Mouse (Mus musculus) hindbrain, embryonic 10.5 days (tissue): ENCODE results near the gene Ss18l1. TPM values are rescaled to one million over a fixed set of nuclear protein-coding genes. Genes with fewer than 3 reads are reported as not detected.

Experiments
- DNase-seq: peaks from one replicate; pipeline ENCODE4 v3.0.0-alpha.2; 2017; ENCODE audit warnings: low spot score
- H3K27ac ChIP-seq: fragments of 300-500 bp; sonication (generic); 2 replicates; pipeline ENCODE4 v1.5.1; 2016; ENCODE audit warnings: mild to moderate bottlenecking, moderate library complexity
- H3K27me3 ChIP-seq: fragments of 300-500 bp; sonication (generic); 2 replicates; pipeline ENCODE4 v1.6.1; 2016; ENCODE audit warnings: mild to moderate bottlenecking; ENCODE audit not compliant: poor library complexity, insufficient read depth, severe bottlenecking
- H3K36me3 ChIP-seq: fragments of 300-500 bp; sonication (generic); 2 replicates; pipeline ENCODE4 v1.6.1; 2016; ENCODE audit warnings: mild to moderate bottlenecking, moderate library complexity
- H3K4me1 ChIP-seq: fragments of 300-500 bp; sonication (generic); replicated peaks from 2 replicates; pipeline ENCODE4 v1.6.1; 2016; ENCODE audit warnings: mild to moderate bottlenecking
- H3K4me3 ChIP-seq: fragments of 300-500 bp; sonication (generic); 2 replicates; pipeline ENCODE4 v1.5.1; 2016; ENCODE audit warnings: mild to moderate bottlenecking, moderate library complexity
- H3K9me3 ChIP-seq: fragments of 300-500 bp; sonication (generic); 2 replicates; pipeline ENCODE4 v1.6.1; 2016; ENCODE audit warnings: mild to moderate bottlenecking, moderate library complexity
- WGBS: fragments of 180-500 bp; shearing (Covaris S2); methylation state at CpG from one replicate; pipeline ENCODE4 v1.1.7; 2016; 5-methylcytosine and 5-hydroxymethylcytosine counted together
- polyA plus RNA-seq: library from polyadenylated mRNA; unstranded; fragments of >200 nt; fragmentation: Nextera tagmentation; extraction: Ambion mirVana; gene quantifications from 2 replicates; pipeline ENCODE4 v1.2.1, GENCODE M21; 2016

Ss18l1 gene
- 10.0 and 14.7 TPM in 2 replicates for polyA plus RNA-seq

DNA sequence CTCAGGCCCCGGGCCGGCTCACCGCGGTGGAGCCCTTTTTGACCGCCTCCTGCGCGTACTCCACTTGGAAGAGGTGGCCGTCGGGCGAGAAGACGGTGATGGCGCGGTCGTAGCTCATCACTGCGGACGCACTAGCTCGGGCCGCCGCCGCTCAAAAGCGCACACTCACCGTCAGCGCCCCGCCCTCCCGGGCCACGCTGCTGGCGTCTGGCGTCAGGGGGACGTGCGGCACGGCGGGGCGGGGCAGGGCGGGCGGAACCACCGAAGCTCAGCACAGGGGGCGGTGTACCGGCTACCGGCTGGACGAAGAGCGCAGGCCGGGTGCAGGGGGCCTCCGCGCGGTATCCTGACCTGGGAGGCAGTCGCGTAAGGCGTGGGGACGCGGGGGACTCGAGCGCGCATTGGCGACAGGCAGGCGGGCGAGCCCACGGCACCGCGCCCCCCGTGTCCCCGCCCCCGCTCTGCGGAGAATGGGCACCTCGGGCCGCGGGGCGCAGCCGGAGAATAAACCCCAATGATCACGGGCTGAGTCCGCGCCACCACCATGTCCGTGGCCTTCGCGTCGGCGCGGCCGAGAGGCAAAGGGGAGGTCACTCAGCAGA lies at the start of gene Ss18l1, which contains the start of gene Psma7:
Gene Ss18l1, plus strand, starts transcription at position 254 of the 602 bp plus-strand sequence.
Gene Psma7, minus strand, starts transcription at position 178 of the 602 bp plus-strand sequence.
- Histone ChIP-seq H3K27ac (peak within 1 kb of the TSS; percentile 97), H3K36me3 (peaks cover 43% of the 10 kb centered on the region), H3K4me3 (peak within 1 kb of the TSS; percentile 99), H3K27me3 (no peaks in the 10 kb centered on the region), H3K9me3 (no peaks in the 10 kb centered on the region), H3K4me1 (peaks cover 49% of the 10 kb centered on the region)
- DNase-seq, result peak; percentile 92
- WGBS, result under 1% methylated on average over 78 of the region's 78 CpGs

DNA sequence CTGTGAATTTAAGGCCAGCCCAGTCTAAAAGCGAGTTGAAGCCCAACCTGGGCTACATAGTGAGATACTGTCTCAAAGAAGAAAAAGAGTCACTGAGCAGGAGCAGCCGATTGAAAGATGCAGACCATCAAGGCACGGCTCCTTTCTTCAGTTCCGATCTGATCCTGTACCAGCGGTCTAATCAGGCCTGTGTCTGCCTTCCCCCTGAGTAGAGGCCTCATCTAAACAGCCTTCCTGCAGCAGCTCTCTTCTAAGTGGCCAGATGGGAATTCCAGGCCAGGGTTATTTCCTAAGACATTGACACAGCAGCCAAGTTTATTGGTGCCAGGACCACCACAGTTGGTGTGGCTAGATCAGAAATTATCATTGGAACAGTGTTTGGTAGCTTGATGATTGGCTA lies 49.2 kb upstream of the Ss18l1 start:
- Histone ChIP-seq H3K4me3 (no peak overlapping the region), H3K4me1 (no peaks in the 10 kb centered on the region), H3K9me3 (no peaks in the 10 kb centered on the region), H3K36me3 (no peaks in the 10 kb centered on the region), H3K27ac (no peak overlapping the region), H3K27me3 (no peaks in the 10 kb centered on the region)
- 88% methylated on average over 5 of the region's 5 CpGs for WGBS
- DNase-seq, result no peak

DNA sequence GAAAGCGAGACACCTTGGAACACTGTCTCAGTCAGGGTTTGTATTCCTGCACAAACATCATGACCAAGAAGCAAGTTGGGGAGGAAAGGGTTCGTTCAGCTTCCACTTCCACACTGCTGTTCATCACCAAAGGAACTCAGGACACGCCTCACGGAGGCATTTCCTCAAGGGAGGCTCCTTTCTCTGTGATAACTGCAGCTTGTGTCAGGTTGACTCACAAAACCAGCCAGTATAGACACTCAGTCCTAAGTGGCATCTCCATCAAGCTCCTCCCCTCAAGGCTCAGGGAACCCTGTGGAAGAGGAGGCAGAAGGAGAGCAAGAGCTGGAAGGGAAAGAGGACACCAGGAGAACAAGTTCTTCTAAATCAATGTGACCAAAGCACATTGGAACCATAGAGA lies 43.9 kb upstream of the Ss18l1 start:
- DNase-seq, result no peak
- Histone ChIP-seq H3K27ac (no peak overlapping the region), H3K36me3 (no peaks in the 10 kb centered on the region), H3K27me3 (no peaks in the 10 kb centered on the region), H3K9me3 (no peaks in the 10 kb centered on the region), H3K4me3 (no peak overlapping the region), H3K4me1 (no peaks in the 10 kb centered on the region)
- WGBS, result 75% methylated on average over 4 of the region's 4 CpGs

DNA sequence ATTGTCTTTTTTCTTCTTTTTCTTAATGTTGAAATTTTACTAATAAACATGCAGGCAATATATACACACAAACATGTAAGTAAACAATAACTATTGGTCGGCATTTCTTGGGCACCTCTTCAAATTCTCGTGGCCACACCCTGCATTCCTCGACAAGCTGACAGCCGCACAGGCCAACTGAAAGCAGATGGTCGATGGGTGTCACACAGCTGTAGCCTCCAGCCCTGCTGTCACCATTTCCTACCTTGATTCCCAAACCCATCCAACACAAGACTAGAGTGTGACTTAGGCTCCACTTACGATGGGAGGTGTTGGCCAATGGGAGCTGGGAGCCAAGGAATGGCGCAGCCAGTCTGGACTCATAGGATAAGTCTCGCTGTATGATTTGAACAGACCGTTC lies 40.7 kb upstream of the Ss18l1 start:
- no peaks in the 10 kb centered on the region for H3K4me1 ChIP-seq
- WGBS, result 92% methylated on average over 9 of the region's 9 CpGs
- no peaks in the 10 kb centered on the region for H3K27me3 ChIP-seq
- DNase-seq, result no peak
- H3K4me3 ChIP-seq, result no peak overlapping the region
- H3K36me3 ChIP-seq, result no peaks in the 10 kb centered on the region
- no peaks in the 10 kb centered on the region for H3K9me3 ChIP-seq
- no peak overlapping the region for H3K27ac ChIP-seq

DNA sequence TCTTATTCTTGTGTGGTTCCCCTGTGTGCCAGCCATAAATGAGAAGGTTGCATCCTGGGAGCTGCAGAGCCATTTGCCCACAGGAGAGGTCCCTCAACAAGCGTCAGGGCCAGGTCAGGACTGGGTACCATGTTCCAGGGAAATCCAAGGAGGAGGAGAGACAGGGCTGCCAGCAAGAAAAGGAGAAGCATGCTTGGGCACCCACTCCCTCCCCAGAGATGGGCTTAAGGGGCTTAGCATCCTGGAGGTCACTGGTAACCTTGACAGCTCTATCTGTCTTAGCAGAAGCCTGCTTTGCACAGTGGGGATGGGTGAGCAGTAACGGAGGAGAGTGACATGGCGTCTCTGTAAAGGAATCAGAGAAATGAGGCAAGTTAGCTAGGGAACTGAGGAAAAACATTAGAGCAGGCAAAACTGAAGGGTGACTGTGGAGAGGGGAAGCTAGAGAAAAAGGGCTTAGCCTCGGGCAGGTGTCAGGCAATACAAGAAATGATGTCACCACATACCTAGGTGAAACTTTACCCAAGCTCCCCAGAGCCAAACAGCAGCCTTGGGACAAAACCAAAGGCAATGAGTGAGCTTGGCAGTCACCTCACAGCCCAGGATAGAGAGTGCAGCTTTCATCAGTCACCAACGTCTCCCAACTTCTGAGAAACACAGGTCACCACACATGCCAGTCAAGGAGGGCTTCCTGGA lies 36.5 kb upstream of the Ss18l1 start:
- Histone ChIP-seq H3K9me3 (peaks cover 8% of the 10 kb centered on the region; the same call in 1 of the 2 replicates), H3K27me3 (no peaks in the 10 kb centered on the region), H3K27ac (no peak overlapping the region), H3K4me1 (no peaks in the 10 kb centered on the region), H3K36me3 (no peaks in the 10 kb centered on the region), H3K4me3 (no peak overlapping the region)
- no peak for DNase-seq
- WGBS, result 65% methylated on average over 5 of the region's 5 CpGs

DNA sequence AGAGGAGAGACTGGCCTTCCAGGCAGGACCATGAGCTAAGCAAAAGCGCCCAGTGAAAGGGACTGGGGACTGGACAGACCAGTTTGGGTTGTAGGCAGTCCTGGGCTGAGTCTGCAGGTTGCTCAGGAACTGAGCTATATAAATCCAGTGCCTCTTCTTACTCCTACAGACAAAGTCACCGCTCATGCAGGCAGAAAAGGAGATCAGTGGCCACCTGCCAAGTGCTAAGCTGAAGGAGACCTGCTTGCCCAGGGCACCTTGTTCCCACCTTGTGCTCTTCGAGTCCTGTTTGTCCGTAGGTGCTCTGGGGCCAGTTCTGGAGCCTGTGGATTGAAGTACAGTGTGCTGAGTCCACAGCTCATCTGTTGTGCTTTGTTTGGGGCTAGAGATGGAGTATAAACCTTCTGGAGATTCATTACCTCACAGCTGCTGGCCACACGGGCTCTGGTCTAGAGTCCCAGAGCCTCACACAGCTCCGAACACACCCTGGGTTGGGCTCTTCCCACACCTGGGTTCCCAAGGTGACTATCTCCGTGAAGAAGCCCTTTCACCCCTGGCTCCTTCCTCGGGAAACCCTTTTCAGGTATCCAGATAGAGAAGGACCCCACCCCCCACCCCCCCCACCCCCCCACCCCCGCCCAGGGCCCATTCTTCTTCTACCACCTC lies 35.8 kb upstream of the Ss18l1 start:
- H3K4me1 ChIP-seq, result no peaks in the 10 kb centered on the region
- no peak overlapping the region for H3K4me3 ChIP-seq
- H3K27ac ChIP-seq, result no peak overlapping the region
- H3K9me3 ChIP-seq, result peaks cover 8% of the 10 kb centered on the region; the same call in 1 of the 2 replicates
- no peaks in the 10 kb centered on the region for H3K36me3 ChIP-seq
- 54% methylated on average over 9 of the region's 9 CpGs for WGBS
- H3K27me3 ChIP-seq, result no peaks in the 10 kb centered on the region
- DNase-seq, result no peak

DNA sequence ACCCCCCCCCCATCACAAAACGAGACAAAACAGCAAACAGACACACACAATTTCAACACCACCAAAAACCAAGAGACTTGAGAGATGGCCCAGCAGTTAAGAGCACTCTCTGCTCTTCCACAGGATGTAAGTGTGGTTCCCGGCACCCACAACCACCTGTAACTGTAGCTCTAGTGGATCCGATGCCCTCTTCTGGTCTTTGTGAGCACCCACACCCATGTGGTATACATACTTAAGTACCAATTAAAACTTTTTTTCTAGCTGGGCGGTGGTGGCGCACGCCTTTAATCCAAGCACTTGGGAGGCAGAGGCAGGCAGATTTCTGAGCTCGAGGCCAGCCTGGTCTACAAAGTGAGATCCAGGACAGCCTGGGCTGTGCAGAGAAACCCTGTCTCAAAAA lies 31.6 kb upstream of the Ss18l1 start:
- DNase-seq, result no peak
- WGBS, result 94% methylated on average over 7 of the region's 7 CpGs
- Histone ChIP-seq H3K4me1 (no peaks in the 10 kb centered on the region), H3K9me3 (peaks cover 8% of the 10 kb centered on the region; the same call in 1 of the 2 replicates), H3K27me3 (no peaks in the 10 kb centered on the region), H3K4me3 (no peak overlapping the region), H3K27ac (no peak overlapping the region), H3K36me3 (no peaks in the 10 kb centered on the region)

DNA sequence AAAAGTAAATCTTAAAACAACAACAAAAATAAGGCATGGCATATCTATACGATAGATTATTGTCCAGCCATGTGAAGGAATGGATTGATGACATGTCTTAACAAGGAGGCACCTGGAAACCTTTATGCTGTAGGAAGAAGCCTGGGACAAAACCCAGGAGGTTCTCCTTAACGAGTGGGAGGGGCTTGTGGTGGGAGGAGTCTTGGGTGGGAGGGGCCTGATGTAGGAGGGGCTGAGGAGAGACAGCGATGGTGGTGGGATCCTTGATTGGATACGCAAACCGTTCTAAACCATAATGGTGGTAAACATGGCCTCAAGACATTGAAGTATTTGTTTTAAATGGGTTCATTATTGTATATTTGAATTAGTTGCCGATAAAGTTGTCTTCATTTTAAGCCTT lies 30.9 kb upstream of the Ss18l1 start:
- H3K4me3 ChIP-seq, result no peak overlapping the region
- H3K4me1 ChIP-seq, result no peaks in the 10 kb centered on the region
- H3K27me3 ChIP-seq, result no peaks in the 10 kb centered on the region
- no peaks in the 10 kb centered on the region for H3K36me3 ChIP-seq
- peaks cover 8% of the 10 kb centered on the region; the same call in 1 of the 2 replicates for H3K9me3 ChIP-seq
- H3K27ac ChIP-seq, result no peak overlapping the region
- 87% methylated on average over 6 of the region's 6 CpGs for WGBS
- no peak for DNase-seq

DNA sequence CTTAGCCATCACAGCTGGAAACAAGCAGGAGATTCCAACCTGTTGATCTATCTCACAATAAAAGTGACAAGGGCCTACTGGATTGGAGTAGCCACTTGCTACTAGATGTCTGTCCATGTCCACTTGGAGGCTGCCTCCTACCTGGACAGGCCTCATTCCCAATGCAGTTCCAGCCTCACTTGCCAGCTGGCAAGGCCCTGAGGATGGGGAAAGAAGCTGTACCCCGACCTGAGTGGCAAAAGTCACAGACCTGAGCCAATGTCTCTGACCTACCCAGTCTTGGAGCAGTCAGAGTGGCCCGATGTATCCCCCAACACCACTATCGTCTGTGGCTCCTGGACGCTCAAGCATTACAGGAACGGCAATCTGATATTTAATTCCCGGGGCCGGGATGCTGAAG lies 28.6 kb upstream of the Ss18l1 start:
- DNase-seq, result no peak

DNA sequence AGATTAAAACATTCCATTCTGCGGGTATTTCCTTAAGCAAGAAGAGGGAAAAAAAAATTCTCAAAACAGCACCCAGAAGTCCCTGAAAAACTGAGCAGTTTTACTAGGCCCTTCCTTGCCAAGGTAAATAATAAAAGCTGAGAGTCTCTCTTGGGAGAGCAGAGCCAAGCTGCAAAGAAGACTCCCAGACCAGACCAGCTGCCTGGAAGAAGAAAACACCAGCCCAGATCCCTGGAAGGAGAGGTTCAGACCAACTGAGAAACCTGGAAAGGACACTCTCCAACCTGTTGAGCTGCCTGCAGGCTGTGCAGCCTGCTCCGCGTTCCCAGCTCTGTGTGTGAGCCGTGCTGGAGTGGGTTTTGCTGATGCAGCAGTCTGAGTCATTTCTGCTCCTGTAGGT lies 24.7 kb upstream of the Ss18l1 start:
- peaks cover 21% of the 10 kb centered on the region for H3K27me3 ChIP-seq
- no peak for DNase-seq
- no peak overlapping the region for H3K4me3 ChIP-seq
- H3K4me1 ChIP-seq, result peaks cover 5% of the 10 kb centered on the region; the same call in 1 of the 2 replicates
- H3K36me3 ChIP-seq, result no peaks in the 10 kb centered on the region
- no peak overlapping the region for H3K27ac ChIP-seq
- WGBS, result 74% methylated on average over 4 of the region's 4 CpGs
- no peaks in the 10 kb centered on the region for H3K9me3 ChIP-seq

More for the DNA sequence above, 28.6 kb upstream of the Ss18l1 start:
- H3K9me3 ChIP-seq, result peaks cover 8% of the 10 kb centered on the region; the same call in 1 of the 2 replicates
- H3K27me3 ChIP-seq, result no peaks in the 10 kb centered on the region
- no peak overlapping the region for H3K27ac ChIP-seq
- no peaks in the 10 kb centered on the region for H3K36me3 ChIP-seq
- no peak overlapping the region for H3K4me3 ChIP-seq
- peaks cover 5% of the 10 kb centered on the region; the same call in 1 of the 2 replicates for H3K4me1 ChIP-seq
- WGBS, result 94% methylated on average over 7 of the region's 7 CpGs

DNA sequence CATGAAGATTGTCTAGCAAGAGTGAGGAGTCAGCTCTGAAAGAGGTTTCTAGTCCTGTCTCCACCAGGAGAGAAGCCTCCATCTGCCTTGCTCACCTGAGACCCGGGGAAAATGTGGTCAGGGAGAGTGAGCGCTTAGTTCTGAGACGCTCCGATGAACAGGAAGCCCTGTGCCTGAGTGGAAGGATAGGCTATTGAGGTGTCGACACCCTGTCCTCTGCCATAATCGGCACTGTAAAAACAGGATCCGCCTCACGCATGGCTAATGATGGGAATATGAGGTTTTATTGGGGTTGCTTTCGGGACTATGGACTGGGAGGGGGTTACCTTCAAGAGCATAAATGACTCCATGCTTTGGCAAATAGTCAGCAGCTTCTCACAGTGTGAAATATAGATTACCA lies 23.7 kb upstream of the Ss18l1 start:
- H3K27me3 ChIP-seq, result peaks cover 30% of the 10 kb centered on the region
- H3K36me3 ChIP-seq, result no peaks in the 10 kb centered on the region
- 90% methylated on average over 9 of the region's 9 CpGs for WGBS
- peaks cover 5% of the 10 kb centered on the region; the same call in 1 of the 2 replicates for H3K4me1 ChIP-seq
- H3K27ac ChIP-seq, result no peak overlapping the region
- no peaks in the 10 kb centered on the region for H3K9me3 ChIP-seq
- H3K4me3 ChIP-seq, result no peak overlapping the region
- no peak for DNase-seq

DNA sequence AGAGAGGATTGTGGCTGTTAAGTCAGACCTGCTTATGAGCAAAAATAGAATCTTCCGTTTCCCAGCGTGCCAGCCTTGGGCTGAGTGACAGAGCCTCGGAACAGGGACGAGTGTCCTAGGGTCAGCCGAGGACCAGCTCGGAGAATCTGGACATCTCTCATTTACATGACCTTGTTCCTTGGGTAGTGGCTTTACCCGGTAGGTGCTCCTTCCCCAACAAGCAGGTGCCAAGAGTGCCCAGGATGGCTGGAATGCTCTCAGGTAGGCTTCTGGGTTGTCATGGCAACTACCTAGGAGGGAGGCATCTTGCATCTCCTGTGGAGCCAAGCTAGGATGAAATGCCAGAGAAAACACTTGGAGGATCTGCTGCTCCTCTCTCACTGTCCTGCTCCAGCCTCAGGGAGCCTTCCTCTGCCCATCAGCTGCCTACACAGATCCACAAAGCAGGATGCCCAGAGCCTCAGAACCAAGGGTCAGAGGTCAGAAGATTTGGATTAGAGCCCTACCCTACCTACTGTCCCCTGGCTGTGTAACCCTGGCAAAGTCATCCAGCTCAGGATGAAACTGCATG lies 22.1 kb upstream of the Ss18l1 start:
- peaks cover 33% of the 10 kb centered on the region for H3K27me3 ChIP-seq
- WGBS, result 74% methylated on average over 7 of the region's 7 CpGs
- H3K36me3 ChIP-seq, result no peaks in the 10 kb centered on the region
- no peak overlapping the region for H3K4me3 ChIP-seq
- no peak for DNase-seq
- H3K9me3 ChIP-seq, result no peaks in the 10 kb centered on the region
- peaks cover 17% of the 10 kb centered on the region for H3K4me1 ChIP-seq
- H3K27ac ChIP-seq, result no peak overlapping the region

DNA sequence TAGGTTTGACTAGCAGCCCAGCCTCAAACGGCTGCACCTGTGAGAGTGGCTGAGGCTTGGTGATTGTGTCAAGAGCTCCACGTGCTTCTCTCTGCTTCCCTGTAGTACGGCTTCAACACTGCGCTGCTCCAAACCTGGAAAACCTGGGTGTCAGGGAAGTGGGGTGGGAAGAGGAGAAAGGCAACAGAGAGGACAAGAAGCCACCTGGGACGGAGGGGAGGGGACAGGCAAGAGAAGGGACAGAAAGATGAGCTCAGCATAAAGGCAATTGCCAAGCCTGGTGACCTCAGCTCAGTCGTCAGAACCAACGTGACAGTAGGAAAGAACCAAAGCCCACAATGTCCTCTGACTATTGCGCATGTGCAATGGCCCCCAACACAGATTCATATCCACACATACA lies 21.4 kb upstream of the Ss18l1 start:
- Histone ChIP-seq H3K4me3 (no peak overlapping the region), H3K27me3 (peaks cover 33% of the 10 kb centered on the region), H3K9me3 (no peaks in the 10 kb centered on the region), H3K36me3 (no peaks in the 10 kb centered on the region), H3K4me1 (peaks cover 19% of the 10 kb centered on the region), H3K27ac (no peak overlapping the region)
- no peak for DNase-seq
- 85% methylated on average over 8 of the region's 8 CpGs for WGBS
